Mouse (Mus musculus) erythroblast, embryonic 14.5 days (primary cell): Measurements from ENCODE around the gene Nsmce4a.

Source experiments
- GATA1 ChIP-seq: IDR thresholded peaks from 2 replicates; pipeline ENCODE4 v1.6.1; 2012; ENCODE audit warnings: low read length, inconsistent platforms, mixed read lengths
- TAL1 ChIP-seq: IDR thresholded peaks from 3 replicates; pipeline ENCODE4 v1.6.1; 2012; ENCODE audit warnings: low read length, inconsistent platforms, mixed read lengths

GRCm38 (mm10) chr7:130600546-130600945 lies 27.6 kb upstream of the Nsmce4a start:
- TF ChIP-seq GATA1 (no peak), TAL1 (no peak)
